Mouse (Mus musculus) heart, postnatal 4 days (tissue): ENCODE data around the gene Gfra1. TPM values are rescaled to one million over a fixed set of nuclear protein-coding genes. Genes with fewer than 3 reads are reported as not detected.

Source experiments
- DNase-seq: peaks from one replicate; pipeline ENCODE4 v3.0.0; 2021
- total RNA-seq, 2 experiments: library from RNA; stranded (reverse); gene quantifications; 2 replicates each; pipeline ENCODE4 v1.2.3; 2021

Gfra1 gene
- total RNA-seq, 2 experiments from 2014 or later: 1.1 to 2.0 TPM

DNA sequence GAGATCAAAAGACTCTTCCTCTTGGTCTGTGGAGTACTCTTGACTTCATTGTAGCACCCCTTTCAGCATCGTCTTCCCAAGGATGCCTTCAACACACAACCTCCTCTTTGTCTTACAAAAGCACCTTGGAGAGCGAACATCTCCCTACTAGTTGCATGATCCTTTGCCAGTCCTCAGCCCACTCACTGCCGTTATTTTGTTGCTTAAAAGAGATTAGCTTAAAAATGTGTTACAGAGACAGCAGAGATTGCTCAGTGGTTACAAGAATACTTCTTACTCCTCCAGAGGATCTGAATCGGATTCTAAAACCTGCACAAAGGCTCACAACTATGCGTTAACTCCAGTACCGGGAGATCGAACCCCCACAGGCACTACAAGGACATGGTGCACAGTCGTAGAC is 205.5 kb downstream of the Gfra1 start:
- DNase-seq: no peak

DNA sequence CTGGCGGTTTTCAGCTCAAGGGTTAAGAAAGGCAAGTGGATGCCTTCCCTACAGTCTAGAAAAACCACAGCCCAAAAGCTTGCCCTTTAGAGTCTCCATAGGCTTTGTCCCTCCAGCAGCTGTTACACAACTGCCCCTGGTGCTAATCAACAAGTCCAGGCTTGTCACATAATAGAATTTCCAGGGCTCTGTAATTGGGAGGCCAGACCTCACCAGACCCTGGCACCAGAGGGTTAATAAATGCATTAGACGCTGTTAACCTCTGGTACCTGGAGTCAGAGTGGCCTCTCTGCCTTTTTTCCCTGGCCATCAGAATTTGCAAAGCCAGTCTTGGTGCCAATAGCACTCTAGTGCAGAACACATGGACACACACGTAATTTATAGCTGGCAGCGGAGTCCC is 211.6 kb downstream of the Gfra1 start:
- DNase-seq: no peak

DNA sequence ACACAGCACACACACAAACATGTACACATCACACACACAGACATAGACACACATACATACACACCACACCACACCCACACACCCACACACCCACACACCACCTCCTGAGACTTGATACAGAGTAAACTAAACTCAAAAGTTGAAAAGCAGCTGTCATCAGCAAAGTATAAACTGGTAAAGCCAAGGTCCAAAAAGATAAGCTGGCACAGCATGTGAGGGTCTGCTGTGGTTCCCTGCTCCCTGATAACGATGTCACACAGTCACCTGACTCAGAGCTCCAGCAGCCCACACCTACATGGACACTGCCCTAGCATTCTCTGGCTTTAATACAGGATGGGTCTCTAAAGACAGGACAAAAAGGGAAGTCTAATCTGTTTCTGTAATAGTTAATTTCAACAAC is 212.1 kb downstream of the Gfra1 start:
- no peak for DNase-seq

DNA sequence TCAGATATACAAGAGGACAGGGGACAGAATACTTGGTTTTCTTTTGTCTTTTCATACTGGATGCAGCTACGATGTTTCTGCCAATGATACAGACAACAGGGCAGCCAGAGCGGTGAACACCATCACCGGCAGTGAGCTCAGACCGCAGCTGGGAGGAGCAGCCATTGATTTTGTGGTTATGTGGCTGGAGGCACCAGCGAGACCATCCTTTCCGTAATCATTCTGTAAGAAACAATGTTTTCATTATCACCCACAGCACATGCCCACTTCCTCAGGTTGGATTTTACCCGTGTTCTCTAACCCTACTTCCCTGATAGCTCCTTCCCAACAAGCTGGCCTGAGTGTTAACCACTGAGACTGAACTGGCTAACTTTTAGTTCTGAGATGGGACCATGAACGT is 217.4 kb downstream of the Gfra1 start:
- no peak for DNase-seq

DNA sequence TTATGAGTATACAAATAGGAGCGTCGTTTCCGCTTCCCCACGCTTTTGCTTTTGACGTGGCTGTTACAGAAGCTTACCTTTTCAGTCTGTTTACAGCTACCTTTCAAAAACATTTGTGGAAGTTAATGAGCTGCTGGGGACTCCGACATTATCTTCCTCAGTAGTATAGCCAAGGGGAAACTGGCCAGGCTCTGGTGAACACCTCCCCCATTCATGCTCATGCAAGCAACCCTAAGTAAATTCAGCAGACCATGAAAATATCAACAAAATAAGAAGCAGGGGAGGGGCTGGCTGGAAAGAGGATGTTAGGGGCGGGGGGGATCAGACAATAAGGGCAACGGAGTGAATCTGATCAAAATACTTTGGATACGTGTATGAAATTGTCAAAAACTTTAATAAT is 228.0 kb downstream of the Gfra1 start:
- DNase-seq: no peak

DNA sequence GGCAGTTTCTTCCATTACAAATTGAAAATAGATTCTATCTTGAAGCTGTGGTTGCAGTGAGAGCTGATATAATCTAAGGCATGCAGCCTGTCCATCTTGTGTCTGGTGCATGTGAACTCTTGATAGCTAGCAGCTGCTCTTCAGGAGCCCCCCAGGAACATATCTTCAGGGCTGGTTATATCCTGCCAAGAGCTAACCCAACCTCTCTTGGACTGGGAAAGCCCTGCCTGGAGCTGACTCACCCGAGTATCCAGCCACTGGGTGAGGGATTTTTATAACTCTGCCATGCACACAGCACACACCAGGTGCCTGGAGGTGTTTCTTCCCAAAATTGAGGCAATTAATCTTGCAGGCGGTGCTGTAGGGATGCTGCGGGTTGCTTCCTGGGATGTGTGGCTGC is 228.8 kb downstream of the Gfra1 start:
- no peak for DNase-seq

DNA sequence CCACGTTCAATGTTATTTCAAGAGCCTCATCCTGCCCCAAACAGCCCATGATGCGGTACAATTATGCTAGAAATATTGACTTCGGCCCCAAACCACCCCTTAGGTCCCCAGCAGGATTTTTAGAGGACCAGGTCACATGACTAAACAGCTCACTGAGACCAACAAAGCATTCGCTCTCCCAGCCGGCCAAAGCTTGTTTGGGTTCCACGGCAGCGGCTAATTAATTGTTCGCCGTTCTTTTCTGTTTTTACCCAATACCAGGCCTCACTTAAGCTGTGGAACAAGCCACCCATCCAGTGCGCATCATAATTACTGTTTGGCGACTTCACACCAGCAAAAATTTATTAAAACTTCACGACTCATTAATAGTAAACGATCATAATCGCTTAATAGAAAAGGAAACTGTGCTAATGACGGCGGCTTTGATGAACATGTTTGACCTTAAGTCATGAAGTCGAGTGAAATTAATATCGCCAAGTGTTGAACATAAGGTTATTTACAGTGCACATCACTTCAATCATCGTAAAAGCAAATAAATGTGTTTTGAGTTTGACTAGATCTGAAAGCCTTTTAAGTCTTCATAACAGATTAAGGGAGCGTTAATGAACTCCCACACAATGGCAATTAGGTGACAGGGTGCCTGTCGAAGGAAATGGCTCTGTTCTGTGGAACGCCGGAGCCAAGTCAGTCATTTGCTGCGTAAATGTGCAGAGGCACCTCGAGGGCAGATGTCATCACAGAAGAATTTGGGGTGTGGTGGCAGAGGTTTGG is 235.5 kb downstream of the Gfra1 start:
- DNase-seq: no peak

DNA sequence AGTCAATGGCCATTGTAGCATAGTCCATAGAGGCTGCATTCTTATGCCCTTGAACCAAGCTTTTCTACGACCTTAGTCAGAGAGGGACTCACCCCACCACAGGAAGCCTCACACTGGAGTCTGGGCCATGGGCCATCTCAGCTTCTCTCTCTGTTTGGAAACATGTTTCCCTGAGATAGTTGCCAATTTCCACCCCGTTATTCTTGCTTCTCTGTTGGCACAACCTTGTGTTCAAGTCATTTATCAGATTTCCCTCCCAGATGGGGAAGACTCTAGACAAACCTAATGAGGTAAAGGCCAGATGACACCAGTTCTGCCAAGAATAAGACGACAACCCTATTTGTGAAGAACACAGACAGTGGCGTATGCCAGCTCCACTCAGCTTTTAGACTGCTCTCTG is 238.1 kb downstream of the Gfra1 start:
- no peak for DNase-seq

DNA sequence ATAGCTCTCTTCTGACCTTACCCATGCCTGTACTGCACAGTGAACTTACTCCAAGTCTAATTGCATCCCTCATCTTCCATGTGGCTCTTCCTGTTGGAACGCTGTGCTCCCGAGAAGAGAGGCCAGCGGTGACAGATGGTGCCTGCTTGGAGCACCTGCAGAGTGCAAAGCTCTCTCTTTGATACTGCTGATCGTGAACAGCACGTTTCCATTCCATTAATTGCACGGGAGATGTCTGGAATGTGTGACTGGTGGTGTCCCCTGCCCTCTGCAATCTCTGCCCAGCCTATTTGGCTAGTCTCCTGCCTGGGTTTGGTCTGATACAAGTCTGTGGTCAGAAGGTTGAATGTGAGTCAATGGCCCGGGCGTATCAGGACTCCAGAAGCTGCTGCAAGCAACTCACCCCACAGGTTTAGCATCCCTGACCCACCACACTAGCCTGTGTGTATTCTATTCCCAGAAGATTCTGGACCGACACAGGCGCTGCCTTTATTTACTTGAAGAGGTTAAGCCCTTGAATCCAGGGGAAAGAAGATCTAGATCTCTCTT is 249.1 kb downstream of the Gfra1 start:
- no peak for DNase-seq

DNA sequence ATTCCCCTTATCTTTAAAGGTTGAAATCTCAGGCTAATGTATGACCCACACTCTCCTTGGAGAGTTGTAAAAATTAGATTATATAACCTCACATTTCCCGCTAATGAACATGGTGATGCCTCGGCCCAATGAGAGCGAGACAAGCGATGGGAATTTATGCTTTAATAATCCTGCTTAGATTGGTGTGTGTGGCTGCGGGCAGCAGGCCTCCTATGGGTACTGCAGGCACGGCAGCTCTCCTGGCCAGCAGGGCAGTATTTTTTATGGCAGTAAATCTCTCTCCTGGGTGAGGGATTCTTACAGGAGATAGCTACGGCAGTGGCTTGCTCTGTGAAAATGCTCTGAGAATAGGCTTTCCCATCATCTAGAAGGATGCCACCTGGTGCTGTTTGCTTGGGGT is 250.2 kb downstream of the Gfra1 start:
- DNase-seq: no peak

DNA sequence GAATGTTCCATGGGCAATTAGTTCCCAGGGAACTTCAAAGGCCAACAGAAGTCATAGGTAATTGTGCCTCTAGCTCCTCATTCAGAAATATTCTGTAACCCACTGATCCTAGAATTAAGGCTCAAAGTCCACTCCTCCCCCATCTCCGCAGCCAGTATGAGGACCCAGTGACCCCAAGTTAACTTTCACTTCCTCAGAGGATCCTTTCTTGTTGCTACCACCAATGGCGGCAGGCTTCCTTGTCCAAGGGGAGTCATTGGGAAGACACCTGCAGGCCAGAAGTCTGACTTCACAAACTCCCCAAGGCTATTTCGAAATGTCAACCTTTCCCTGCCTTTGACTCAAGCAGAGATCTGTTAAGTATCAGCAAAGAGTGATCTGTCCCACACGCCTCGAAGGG is 253.1 kb downstream of the Gfra1 start:
- no peak for DNase-seq

DNA sequence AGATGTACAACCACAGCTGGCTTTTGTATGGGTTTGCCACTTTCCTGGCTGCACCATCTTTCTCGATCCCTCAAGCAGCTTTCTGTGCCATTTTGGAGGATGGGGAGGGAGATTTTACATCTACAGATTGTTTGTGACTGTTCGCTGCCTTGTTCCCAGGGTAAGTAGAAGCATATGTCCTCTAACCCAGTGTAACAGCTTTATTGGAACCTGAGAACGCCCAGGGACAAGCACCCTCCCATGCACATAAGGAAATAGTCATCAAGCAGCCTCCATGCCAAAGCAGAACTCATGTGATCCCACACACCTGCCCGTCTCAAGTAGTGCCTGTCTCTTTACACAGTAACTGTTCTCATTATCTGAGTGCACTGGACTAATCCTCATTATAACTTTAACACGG is 256.0 kb downstream of the Gfra1 start:
- no peak for DNase-seq

DNA sequence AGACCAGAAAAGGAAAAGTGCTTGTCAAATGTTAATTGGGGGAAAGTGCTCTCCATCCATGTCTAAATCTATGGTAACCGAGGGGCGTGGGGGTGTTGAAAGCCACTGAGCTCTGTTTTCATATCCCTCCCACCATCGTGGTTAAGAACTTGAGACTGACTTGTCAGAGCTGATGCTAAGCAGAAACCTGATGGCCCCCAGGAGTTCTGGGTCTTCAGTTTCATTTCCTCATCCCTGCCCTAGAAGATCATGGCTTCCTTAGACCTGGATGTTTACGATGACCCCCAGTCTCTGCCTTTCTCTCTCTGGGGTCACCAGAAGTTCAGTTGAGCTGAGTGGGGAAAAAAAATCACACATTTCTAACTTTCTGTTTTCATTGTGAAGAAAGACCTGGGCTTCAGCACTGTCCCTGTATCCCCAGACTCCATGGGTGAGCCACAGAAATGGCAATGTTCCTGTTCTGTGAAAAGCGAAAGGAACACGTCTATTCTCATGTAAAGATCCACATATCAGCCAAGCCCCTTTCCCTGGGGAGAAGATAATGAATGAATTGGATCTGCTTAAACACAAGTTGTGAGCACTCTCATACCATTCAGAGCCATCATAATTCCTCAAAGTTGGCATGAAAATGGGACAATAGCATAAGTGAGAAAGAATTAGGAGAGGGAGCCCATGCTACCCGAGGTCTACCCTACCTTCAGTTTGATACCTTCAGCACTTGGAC is 261.8 kb downstream of the Gfra1 start:
- no peak for DNase-seq

DNA sequence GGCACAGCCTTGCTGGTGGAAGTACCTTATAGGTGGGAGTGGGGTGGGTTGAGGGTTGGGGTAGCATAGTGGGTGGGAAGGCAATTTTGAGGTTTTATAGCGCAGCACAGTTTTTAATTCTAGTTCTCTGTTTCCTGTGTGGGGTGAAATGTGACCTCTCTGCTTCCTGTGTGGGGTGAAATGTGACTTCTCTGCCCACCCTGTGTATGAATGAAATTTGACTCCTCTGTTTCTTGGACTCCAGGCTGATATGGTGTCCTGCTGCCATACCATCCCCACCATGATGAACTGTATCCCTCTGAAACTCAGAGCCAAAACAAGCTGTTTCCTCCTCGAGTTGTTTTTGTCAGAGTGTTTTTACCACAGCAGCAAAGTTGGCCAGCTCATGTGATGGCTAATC is 264.8 kb downstream of the Gfra1 start:
- no peak for DNase-seq

DNA sequence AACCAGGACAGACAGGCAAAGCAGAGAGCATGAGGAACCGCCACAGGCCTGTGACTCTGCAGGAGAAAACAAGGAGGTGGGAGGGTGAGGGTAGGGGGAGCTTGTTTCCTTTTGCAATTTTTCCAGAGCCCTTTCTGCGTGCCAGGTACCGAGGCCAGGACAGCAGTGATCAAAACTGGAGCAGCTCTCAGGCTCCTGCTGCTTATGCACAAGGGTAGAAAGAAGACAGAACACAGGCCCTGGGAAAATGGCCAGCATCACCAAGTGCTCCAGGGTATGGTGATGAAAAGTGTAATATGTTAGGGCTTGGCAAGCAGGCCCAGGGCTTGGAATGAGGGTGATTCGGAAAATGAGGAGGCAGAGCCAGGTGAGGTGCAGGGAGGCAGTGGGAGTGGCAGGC is 269.2 kb downstream of the Gfra1 start:
- DNase-seq: peak; percentile 47

Other genes starting within 250 kb of the Gfra1 start
- not detected for gene Ccdc172, start 56.1 kb upstream of the Gfra1 start, total RNA-seq
- not detected for gene Pnlip, start 196.6 kb upstream of the Gfra1 start, total RNA-seq